Mouse (Mus musculus) ES-E14 (cell line): ENCODE measurements around the gene Riiad1.

ENCODE experiments used
- CHD2 ChIP-seq: IDR thresholded peaks from 2 replicates; pipeline ENCODE4 v1.6.1; 2014; ENCODE audit warnings: mild to moderate bottlenecking, low read depth, low read length, inconsistent platforms
- MAFK ChIP-seq: IDR thresholded peaks from 2 replicates; pipeline ENCODE4 v1.6.1; 2014; ENCODE audit warnings: mild to moderate bottlenecking, low read depth, low read length, inconsistent platforms; ENCODE audit not compliant: insufficient read depth
- ZC3H11A ChIP-seq: IDR thresholded peaks from 2 replicates; pipeline ENCODE4 v1.6.1; 2012; ENCODE audit warnings: low read depth, mild to moderate bottlenecking, inconsistent platforms, low read length, borderline replicate concordance
- ZNF384 ChIP-seq: IDR thresholded peaks from 2 replicates; pipeline ENCODE4 v1.6.1; 2012; ENCODE audit warnings: low read depth, low read length, inconsistent platforms

DNA sequence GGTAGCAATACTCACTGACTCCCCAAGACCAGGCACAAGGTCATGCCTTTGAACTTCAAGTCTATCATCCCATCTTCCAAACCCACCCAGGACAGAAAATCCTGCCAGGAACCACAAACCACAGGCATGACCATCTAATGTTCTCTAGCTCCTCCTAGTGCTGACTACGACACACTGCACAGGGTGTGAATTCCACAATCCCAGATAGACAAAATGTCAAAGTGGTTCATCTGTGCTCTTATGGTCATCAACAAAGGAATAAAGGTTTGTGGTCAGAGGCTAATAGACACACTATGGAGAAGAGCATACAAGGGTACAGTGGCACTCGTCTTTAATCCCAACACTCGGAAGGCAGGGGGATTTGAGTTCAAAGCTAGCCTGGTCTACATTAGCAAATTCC, 22.1 kb upstream of the Riiad1 start:
- TF ChIP-seq MAFK = no peak
- TF ChIP-seq ZNF384 = no peak
- TF ChIP-seq CHD2 = no peak
- no peak for TF ChIP-seq ZC3H11A
